Mouse (Mus musculus): Measurements from ENCODE around the gene Dnah6. TPM values are rescaled to one million over a fixed set of nuclear protein-coding genes. Genes with fewer than 3 reads are reported as not detected.

The Dnah6 gene
- total RNA-seq, 2 experiments from 2014 or later: 0.22 to 0.45 TPM

DNA sequence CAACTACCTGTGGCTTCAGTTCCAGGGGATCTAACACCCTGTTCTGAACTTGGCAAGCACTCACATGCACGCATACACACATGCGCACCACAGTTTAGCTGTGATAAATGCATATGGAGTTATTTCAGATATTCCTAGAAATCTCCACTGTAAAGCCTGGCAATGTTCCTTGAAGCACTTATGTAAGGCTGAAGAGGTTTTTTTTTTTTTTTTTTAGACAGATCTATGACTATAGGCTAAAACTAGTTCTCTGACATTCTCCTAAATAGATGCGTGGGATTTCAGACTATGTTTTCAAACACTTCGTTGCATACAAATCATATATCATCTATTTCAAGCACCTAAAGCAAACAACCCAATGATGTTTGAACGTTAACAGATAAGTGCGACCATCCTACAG is 166.6 kb downstream of the Dnah6 start:
- no peak for DNase-seq
- intact Hi-C loops (cut with DNase I): no loop called here

DNA sequence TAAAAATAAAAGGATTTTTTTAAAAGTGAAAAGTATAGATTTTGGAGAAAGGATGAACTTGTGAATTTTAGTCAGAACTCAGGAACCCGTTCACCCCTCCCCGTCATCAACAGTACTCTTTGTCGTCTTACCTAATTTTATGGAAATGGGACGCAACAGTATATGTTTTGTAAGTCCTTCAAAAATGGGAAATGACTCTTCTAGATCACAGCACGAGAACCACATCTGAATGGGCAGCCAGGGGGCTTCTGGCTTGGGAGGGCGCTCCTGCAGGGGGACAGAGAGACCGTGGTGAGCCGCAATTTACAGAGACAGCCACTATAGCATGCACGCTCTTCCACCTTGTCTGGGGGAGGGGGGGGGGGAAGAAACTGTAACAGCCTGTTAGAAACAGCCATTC is 167.9 kb downstream of the Dnah6 start:
- no peak for DNase-seq
- intact Hi-C loops (cut with DNase I): no loop called here

DNA sequence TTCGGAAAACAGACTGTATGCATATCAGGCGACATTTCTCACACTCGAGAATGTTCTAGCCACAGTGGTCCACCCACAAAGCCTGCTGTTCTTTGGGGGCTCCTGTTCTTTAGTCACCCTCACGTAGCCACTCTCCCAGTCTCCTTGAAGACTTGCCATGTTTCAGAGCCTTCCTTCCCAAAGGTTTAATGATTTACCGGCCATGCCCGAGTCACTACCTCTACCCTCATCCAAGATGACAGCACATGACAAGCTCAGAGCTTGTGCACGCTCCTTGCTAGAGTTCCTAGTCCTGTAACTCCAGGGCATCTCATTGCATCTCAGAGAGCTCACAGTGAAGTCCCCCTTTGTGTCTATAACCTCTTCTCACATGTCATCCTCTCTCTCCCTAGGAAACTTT is 174.2 kb downstream of the Dnah6 start:
- DNase-seq: no peak
- intact Hi-C loops (cut with DNase I): no loop called here

DNA sequence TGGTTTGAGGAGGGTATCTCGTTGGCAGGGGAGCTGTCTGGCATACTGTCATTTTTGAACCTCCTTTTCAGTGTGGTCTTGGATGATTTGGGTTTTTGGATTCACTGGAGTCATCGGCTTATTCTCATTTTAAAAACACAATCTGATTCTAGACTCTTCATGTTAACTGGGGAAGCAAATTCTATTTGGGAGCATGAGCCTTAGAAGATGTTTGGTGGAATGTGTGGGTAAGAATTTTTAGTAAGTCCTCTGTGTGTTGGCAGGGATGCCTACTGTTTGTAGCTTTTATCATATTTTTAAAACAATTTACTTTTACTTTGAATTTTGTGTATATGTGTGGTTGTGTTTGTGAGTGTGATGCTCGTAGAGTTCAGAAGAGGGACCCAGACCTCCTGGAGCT is 175.5 kb downstream of the Dnah6 start:
- intact Hi-C loops (cut with DNase I): no loop called here
- DNase-seq: no peak

DNA sequence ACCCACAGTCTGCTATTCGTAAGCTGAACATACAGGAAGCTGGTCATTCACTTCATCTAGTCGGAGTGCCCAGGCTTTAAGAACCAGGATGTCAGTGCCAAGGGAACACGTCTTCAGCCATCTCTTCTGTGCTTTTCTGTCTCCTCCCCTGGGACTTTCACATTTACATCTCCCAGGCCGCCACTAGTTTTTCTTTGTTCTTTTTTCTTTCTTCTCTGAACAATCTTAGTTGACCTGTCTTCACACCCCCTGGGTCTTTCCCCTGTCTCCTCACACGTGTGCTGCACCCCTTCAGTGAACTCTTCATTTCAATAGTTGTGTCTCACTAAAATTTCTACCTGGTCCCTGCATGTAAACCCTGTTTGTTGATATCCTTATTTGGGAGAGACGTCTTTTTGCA is 179.2 kb downstream of the Dnah6 start:
- DNase-seq: no peak
- intact Hi-C loops (cut with DNase I): no loop called here

DNA sequence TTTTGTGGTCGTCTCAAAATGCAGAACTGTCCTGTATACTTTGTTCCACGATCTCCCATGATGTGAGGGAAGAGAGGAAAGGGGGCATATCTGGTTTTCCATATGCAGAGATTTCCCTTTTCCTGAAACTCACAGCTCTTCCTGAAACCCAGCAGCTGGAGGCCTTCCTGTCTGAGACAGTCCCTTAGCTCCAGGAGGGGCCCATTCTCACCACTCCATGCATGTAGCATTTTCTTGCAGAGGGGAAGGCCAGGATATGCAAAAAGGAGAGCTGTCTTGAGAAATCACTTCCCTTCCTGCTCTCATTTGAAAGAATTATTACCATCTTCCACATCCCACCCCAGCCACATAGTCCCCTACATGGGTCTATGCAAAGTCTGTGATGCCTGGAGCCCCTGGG is 183.2 kb downstream of the Dnah6 start:
- no peak for DNase-seq
- intact Hi-C loops (cut with DNase I): no loop called here

DNA sequence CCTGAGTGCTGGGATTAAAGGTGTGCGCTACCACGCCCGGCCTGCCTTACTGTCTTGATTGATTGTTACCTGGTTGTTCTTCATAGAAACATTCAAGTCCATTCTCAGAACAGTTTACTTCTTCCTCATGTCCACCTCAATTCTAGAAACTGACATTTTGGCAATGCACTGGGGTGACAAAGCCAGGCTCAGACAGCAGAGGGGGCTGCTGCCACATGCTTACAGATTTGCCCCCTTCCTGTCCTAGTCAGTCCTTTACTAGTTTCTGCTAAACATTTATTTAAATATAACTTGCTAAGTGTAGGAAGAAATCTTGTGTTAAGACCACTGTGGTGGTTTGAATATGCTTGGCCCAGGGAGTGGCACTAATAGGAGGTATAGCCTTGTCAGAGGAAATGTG is 192.6 kb downstream of the Dnah6 start:
- DNase-seq: no peak
- intact Hi-C loops (cut with DNase I): no loop called here

DNA sequence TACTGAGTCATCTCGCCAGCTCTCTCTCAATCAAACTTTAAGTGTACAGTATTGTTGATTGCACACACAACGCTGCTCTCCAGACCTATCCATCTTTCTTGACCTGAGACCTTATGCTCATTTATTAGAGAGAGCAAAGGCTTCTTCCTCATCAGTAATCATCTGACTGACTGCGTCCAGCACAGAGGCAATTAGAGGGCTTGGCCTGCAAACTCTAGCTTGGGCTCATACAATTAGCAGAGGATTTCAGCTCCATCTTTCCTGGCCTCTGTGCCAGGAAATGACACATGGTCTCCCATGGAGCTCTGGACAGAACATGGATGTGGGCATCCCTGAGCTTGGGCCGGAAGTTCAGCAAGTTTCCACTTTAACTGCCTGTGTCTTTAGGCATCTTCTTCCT is 193.6 kb downstream of the Dnah6 start:
- DNase-seq: no peak
- intact Hi-C loops (cut with DNase I): no loop called here

DNA sequence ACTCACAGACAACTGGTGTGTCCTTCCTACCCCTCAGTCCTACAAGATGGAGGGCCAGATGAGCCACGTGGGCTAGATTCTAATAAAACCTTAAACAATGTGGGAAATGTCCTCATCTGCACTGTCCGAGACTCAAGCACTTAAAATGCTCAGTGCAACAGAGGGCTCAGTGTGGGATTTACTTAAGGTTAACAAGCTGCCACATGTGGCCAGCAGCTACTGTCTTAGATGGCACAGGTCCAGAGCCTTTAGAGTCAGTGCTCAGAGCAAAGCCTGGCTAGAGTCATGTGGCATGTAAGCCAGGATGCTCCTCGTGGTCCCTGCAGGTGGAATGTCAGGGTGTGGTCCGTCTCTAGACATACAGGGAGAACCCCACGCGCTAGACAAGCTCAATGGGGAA is 194.6 kb downstream of the Dnah6 start:
- intact Hi-C loops (cut with DNase I): no loop called here

DNA sequence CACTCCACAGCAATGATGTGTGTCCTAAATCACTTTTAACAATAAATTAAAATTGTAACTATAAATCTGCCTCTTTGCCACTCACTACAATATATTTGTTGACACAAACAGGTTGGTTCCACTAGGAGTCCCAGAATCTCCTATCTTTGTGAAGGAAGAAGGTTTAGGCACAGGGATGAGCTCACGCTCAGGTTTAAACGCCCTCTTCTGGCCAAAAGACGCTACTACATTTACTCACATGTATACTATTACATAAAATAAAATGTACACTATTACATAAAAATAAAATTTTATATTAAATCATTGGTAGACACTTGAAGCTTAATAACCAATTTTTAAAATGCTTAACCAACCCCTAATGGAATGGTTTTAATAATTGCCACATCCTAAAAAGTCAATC is 201.4 kb downstream of the Dnah6 start:
- intact Hi-C loops (cut with DNase I): loop anchor here (5.0 kb wide), 2 partner anchors 132 to 207 kb away; no protein-coding TSS in a partner anchor
- DNase-seq: peak in 1 of 2 experiments; percentile 26

More for the DNA sequence above, 194.6 kb downstream of the Dnah6 start:
- DNase-seq: no peak

DNA sequence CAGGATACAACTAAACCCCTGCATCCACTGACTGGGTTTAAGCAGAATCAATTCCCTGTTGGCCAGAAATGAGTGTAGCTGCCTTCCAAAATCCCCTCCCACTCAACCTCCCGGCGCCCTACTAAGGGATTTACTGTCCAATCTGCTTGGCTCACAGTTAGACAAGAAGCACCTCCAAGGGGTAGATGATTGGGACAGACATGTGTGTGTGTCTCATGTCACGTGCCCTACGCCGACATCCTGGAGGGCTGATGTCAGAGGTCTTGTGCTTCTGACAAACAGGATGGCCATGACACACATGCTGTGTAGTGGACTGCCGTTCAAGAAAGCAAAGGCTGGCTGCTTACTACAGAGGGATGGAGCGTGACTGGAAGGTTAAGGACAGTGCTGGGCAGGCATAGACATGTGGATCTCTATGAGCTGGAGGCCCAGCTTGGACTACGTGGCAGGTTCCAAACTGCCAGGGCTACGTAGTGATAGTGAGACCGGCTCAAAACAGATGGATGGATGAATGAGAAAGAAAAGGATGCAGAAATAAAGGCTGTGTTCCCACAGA is 202.6 kb downstream of the Dnah6 start:
- DNase-seq: no peak
- intact Hi-C loops (cut with DNase I): loop anchor here (2.0 kb wide), 1 partner anchor 78 kb away; no protein-coding TSS in a partner anchor

DNA sequence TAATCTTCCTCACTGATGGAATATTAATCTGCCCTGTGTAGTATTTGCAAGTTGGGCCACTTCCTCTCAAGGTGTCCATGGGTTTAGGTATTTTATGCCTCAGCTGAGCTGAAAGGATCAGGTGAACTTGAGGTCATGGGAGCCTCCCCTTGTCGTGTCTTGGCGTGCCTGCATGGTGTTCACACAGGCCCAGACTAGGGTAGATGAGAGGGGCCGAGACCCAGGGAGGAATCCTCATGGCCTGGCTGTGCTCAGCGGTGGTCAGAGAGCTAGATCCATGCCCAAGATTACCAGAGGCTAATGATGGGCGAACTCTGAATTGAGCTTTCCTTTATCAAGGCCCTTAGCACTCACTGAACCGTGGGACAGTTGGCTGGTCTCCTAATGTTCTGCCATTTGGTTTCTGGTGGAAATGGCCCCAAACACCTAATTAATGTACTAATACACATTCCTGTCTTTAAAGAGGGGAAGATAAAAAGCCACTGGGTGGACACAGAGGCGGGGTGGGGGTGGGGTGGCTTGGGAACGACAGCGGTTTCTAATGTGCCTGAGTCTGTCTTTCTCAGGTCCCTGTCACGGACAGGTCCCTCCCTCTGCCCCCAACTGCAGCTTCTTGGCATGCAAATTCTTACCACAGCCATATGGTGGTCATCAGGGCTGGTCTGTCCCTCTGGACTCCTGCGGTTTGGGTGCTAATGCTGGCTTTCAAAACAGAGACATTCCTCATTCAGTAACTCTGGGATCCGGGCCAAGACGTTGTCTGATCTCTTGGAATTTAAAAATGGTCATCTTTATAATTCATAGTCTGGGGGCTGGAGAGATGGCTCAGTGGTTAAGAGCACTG is 206.9 kb downstream of the Dnah6 start:
- intact Hi-C loops (cut with DNase I): loop anchor here (5.0 kb wide), 1 partner anchor 57 kb away; the partner anchor contains the start of gene Tmsb10
- peak; percentile 17 to 47 for DNase-seq

DNA sequence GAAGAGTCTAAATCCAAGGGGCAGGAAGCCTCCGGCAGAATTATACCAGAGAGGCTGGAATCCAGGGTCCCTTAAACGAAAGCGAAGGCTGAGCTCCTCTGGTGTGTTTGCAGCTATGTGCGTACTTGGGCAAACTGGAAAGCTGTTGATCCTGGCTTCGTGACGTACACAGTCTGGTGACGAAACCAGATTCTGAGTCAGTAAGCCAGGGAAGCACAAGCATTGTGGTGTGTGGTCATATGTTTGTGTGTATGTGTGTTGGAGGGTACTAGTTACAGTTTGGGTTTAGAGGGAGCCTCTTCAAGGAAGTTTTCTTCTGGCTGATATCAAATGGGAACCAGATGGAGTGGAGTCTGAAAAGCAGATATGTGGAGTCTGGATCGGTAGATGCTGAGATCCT is 208.5 kb downstream of the Dnah6 start:
- no peak for DNase-seq
- intact Hi-C loops (cut with DNase I): loop anchor here (5.0 kb wide), 1 partner anchor 56 kb away; the partner anchor contains the start of gene Tmsb10

DNA sequence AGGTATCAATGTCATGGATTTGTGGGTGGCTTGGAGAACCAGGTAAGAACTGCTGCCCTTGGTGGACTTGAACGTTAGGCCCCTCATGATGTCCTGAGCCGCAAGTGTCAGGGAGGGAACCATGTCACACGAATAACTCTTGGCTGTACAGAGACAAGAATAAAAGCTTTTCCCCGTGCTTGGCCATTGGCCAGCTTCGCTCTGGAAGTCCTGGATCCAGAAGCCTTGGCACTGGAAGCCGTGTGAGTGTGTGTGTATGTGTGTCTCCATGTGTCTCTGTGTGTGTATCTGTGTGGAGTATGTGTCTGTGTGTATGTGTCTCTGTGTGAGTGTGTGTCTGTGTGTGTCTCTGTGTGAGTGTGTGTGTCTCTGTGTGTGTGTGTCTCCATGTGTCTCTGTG is 209.6 kb downstream of the Dnah6 start:
- peak; percentile 47 to 68 for DNase-seq
- intact Hi-C loops (cut with DNase I): loop anchor here (5.0 kb wide), 1 partner anchor 55 kb away; the partner anchor contains the start of gene Tmsb10

DNA sequence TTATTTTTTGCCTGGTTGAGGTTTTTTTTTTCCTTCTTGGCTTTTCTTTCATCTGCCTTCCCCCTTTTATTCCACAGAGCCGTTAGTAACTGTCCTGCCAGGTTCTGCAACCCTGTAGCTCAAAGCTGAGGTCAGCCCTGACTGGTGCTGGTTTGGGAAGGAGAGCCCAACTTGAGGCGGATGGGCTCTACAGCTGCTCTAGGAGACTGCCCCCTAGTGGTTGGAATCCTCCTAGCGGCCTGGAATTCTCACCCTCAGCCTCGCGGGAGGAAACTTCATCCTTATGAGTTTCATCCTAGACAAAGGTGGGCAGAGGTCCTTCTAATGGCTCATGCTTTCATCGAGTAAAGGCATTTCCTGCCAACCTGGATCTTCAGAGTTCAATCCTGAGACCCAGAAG is 211.4 kb downstream of the Dnah6 start:
- DNase-seq: peak; percentile 75 to 89
- intact Hi-C loops (cut with DNase I): loop anchor here (1.0 to 5.0 kb wide), 2 partner anchors 53 to 71 kb away; partner anchors contain the start of gene Tmsb10

DNA sequence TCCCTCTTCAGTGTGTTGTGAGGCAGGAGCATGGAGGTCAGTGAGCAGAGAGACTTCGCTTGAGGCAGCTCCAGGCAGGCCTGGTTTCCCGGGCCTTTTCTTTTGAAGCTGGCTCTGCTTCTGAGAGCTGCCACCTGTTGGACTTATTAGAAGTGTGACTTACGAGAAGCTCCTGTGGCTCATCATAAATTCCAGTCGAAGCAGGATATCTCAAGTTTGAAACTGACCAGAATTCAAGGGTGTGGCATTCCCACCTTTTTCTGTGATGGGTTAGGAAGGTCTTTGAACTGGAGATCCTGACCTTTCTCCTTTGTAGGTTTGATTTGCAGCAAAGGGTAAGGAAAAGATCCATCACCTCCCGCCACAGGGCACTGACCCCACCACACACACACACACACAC is 217.8 kb downstream of the Dnah6 start:
- DNase-seq: no peak
- intact Hi-C loops (cut with DNase I): no loop called here

DNA sequence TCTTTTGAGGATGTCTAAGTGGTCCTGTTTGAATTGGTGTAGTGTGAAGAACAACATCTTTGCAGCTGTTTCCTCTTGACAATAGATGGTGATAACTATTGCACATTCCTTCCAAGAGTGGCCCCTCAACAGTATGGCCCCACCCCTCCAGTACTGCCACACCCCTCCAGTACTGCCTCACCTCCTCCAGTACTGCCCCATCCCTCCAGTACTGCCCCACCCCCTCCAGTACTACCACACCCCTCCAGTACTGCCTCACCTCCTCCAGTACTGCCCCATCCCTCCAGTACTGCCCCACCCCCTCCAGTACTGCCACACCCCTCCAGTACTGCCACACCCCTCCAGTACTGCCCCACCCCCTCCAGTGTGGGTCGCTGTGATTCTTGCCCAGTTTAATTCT is 219.1 kb downstream of the Dnah6 start:
- intact Hi-C loops (cut with DNase I): no loop called here
- DNase-seq: no peak

DNA sequence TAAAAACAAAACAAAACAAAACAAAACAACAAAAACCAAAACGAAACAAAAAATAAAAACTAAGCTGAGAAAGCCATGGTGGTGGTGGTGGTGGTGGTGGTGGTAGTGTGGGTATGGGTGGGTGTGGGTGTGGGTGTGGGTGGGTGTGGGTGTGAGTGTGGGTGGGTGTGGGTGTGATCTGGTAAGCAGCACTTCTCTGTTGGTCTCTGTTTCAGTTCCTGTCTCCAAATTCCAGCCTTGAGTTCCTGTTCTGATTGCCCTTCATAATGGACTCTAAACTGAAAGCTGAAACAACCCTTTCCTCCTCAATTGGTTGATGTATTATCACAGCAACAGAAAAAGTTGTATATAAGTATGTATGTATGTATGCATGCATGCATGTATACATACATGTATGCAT is 222.6 kb downstream of the Dnah6 start:
- DNase-seq: no peak
- intact Hi-C loops (cut with DNase I): no loop called here

DNA sequence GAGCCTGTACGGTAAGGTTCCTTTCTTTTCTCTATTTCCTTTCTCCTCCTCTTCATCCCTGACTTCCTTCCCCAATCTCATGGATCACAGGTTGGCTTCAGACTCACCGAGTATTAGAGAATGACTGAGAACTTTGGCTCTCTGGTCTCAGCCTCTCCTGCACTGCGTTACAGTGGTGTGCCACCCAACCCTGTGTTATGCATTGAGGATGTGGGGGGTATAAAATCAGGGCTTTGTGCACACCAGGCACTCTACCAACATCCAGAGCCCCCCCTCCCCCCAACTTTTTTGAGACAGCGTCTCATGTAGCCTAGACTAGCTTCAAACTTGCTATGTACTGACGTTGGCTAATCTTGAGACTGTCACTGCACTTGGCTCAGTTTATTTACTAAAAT is 227.8 kb downstream of the Dnah6 start:
- intact Hi-C loops (cut with DNase I): no loop called here
- no peak for DNase-seq

DNA sequence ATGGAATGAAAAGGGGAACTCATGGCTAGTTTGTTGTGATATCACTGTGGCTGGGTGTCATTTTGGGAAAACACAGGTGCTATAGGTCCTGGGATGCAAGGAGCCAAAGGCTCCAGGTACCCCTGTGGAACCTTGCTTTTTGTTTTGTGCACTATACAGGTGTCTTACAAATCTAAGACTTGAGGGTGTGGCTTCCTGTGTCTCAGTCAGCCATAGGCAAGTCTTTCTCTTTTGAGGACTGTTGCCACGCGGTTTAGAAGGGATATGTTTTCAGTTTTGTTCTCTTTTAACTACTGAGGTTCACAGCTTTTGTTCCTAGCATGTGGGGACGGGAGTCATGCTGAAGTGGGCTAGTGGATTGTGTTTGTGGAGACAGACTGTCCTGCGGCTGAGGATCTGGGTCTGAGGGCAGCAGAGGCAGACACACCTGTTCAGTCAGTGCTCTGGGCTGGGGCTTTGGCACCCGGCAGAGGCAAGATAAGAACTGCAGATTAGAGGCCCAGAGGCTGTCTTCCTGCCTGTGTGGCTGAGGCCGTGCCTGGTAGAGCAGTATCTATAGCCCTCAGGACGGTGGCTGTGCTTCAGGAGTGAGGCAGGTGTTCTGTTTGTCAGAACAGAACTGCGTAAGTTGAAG is 228.3 kb downstream of the Dnah6 start:
- intact Hi-C loops (cut with DNase I): no loop called here
- no peak for DNase-seq

DNA sequence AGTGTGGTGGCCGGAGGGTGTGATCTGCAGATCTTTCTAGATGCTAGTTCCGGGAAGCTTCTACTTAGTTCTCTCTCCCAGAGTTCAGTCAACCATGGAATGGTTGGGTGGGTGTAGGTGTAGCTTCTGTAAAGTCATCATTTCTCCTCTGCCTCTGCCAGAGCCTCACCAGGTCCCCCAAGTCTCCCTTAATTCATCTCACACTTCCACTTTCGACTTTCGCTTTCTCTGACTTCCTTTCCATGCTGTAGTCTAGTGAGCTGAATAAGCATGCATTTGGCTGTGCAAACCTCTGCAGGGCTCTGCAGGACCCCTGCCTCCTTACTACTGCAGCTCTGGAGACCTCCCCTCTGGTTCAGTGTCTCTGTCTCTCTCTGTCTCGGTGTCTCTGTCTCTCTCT is 231.2 kb downstream of the Dnah6 start:
- DNase-seq: no peak
- intact Hi-C loops (cut with DNase I): no loop called here
